Mouse (Mus musculus) liver, adult 2 months (tissue): Measurements from ENCODE around the gene Aen.

Source experiments
- CTCF ChIP-seq: fragments of 200-500 bp; IDR thresholded peaks from 2 replicates; pipeline ENCODE4 v1.5.1; 2011; ENCODE audit warnings: low read depth, low read length, control low read depth
- POLR2A ChIP-seq: fragments of 200-500 bp; IDR thresholded peaks from 2 replicates; pipeline ENCODE4 v1.6.1; 2011; ENCODE audit warnings: low read length, control low read depth; ENCODE audit not compliant: insufficient read depth; ENCODE audit errors: extremely low read depth

DNA sequence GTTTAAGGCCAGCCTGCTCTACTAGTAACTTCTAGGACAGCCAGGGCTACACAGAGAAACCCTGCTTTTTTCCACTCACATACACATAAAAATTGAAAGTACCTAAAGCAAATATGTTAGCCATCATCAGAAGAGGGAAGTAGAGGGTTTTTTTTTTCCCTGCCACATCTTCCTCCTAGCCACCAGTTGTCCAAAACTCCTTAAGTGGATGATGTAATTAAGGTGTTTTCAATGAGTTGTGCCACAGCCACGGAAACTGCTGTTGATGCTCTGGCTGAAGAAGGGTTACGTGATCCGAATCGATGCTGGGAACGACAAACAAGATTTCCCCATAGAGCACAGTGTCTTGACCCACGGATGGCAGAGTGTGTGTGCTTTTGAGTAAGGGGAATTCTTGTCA is 23.3 kb upstream of the Aen start:
- no peak for TF ChIP-seq CTCF
- no peak for TF ChIP-seq POLR2A
